Mouse (Mus musculus) midbrain, postnatal 0 days (tissue): ENCODE results near the gene Mrm2. TPM values are rescaled to one million over a fixed set of nuclear protein-coding genes. Genes with fewer than 3 reads are reported as not detected.
A peak's percentile ranks its signal among the peaks of the same experiment; 100 is the strongest.

Experiments
- ATAC-seq: fragments of 200-750 bp; cut with Nextera tagmentation; 2 replicates; pipeline ENCODE4 v1.8.0; 2017; ENCODE audit warnings: moderate number of reproducible peaks, mild to moderate bottlenecking, moderate TSS enrichment, moderate library complexity; ENCODE audit not compliant: low FRiP score
- DNase-seq: peaks from one replicate; pipeline ENCODE4 v3.0.0-alpha.2; 2015; ENCODE audit warnings: low spot score
- H3K27ac ChIP-seq: fragments of 300-500 bp; sonication (generic); 2 replicates; pipeline ENCODE4 v1.5.1; 2014; ENCODE audit warnings: low read depth, mild to moderate bottlenecking, low read length, mixed read lengths
- H3K27me3 ChIP-seq: fragments of 300-500 bp; sonication (generic); 2 replicates; pipeline ENCODE4 v1.6.1; 2014; ENCODE audit warnings: low read length, control low read depth, mixed read lengths; ENCODE audit not compliant: insufficient read depth
- H3K36me3 ChIP-seq: fragments of 300-500 bp; sonication (generic); 2 replicates; pipeline ENCODE4 v1.6.1; 2014; ENCODE audit warnings: low read length, control low read depth, mixed read lengths; ENCODE audit not compliant: insufficient read depth
- H3K4me1 ChIP-seq: fragments of 300-500 bp; sonication (generic); 2 replicates; pipeline ENCODE4 v1.6.1; 2014; ENCODE audit warnings: mild to moderate bottlenecking, control low read depth, antibody characterized with exemption, low read length, mixed read lengths; ENCODE audit not compliant: insufficient read depth
- H3K4me2 ChIP-seq: fragments of 300-500 bp; sonication (generic); 2 replicates; pipeline ENCODE4 v1.6.1; 2014; ENCODE audit warnings: low read depth, mild to moderate bottlenecking, low read length, mixed read lengths; ENCODE audit not compliant: poor library complexity, severe bottlenecking
- H3K4me3 ChIP-seq: fragments of 300-500 bp; sonication (generic); 2 replicates; pipeline ENCODE4 v1.5.1; 2014; ENCODE audit warnings: low read depth, mild to moderate bottlenecking, low read length, moderate library complexity
- H3K9ac ChIP-seq: fragments of 300-500 bp; sonication (generic); replicated peaks from 2 replicates; pipeline ENCODE4 v1.6.1; 2014; ENCODE audit warnings: mild to moderate bottlenecking, low read length, moderate library complexity, mixed read lengths; ENCODE audit not compliant: poor library complexity, severe bottlenecking
- H3K9me3 ChIP-seq: fragments of 300-500 bp; sonication (generic); 2 replicates; pipeline ENCODE4 v1.6.1; 2016; ENCODE audit warnings: low read length, control low read depth
- CTCF ChIP-seq: IDR thresholded peaks from 2 replicates; pipeline ENCODE4 v1.5.1; 2016; ENCODE audit warnings: antibody characterized with exemption, mild to moderate bottlenecking
- WGBS: fragments of 180-500 bp; shearing (Covaris S2); extraction: QIAGEN DNeasy Blood & Tissue Kit; methylation state at CpG from one replicate; pipeline ENCODE4 v1.1.7; 2014; 5-methylcytosine and 5-hydroxymethylcytosine counted together
- polyA plus RNA-seq: library from polyadenylated mRNA; unstranded; fragments of >200 nt; fragmentation: Nextera tagmentation; extraction: Ambion mirVana; gene quantifications from 2 replicates; pipeline ENCODE4 v1.2.1, GENCODE M21; 2015
- total RNA-seq: library from RNA; depleted of rRNA; stranded (reverse); fragments of >200 nt; gene quantifications from 2 replicates; pipeline ENCODE4 v1.2.3, GENCODE M21; 2014

Mrm2 gene
- total and polyA plus RNA-seq, 2 experiments from 2014 or later, result 14.7 to 15.1 TPM

GRCm38 (mm10) chr5:140336680-140337079, 5.0 kb upstream of the Mrm2 start:
- WGBS, result 75% methylated on average over 1 of the region's 1 CpGs

GRCm38 (mm10) chr5:140333631-140334030, 1.9 kb upstream of the Mrm2 start:
- ATAC-seq, result no peak
- peak; percentile 25 for DNase-seq
- Histone ChIP-seq H3K9ac (no peak overlapping the region), H3K27me3 (no peaks in the 10 kb centered on the region), H3K36me3 (0 out of 2 replicates have a peak, but pooled peaks cover 6% of the 10 kb centered on the region), H3K4me1 (peaks cover 7% of the 10 kb centered on the region), H3K4me3 (no peak overlapping the region), H3K27ac (no peak overlapping the region), H3K9me3 (no peaks in the 10 kb centered on the region), H3K4me2 (no peak overlapping the region)
- 17% methylated on average over 2 of the region's 2 CpGs for WGBS
- TF ChIP-seq CTCF, result peak; percentile 61

More at GRCm38 (mm10) chr5:140336680-140337079, 5.0 kb upstream of the Mrm2 start:
- Histone ChIP-seq H3K4me1 (no peaks in the 10 kb centered on the region), H3K9ac (no peak overlapping the region), H3K27ac (no peak overlapping the region), H3K36me3 (peaks cover 24% of the 10 kb centered on the region), H3K4me2 (no peak overlapping the region), H3K4me3 (no peak overlapping the region), H3K27me3 (no peaks in the 10 kb centered on the region), H3K9me3 (no peaks in the 10 kb centered on the region)
- DNase-seq (peak; percentile 37), ATAC-seq (no peak)
- peak; percentile 83 for TF ChIP-seq CTCF

GRCm38 (mm10) chr5:140332519-140332918, 821 bp upstream of the Mrm2 start:
- ATAC-seq (no peak), DNase-seq (no peak)
- Histone ChIP-seq H3K36me3 (peaks cover 10% of the 10 kb centered on the region; the same call in 1 of the 2 replicates), H3K27ac (no peak overlapping the region), H3K9ac (no peak overlapping the region), H3K4me1 (peaks cover 7% of the 10 kb centered on the region), H3K4me2 (no peak overlapping the region), H3K27me3 (no peaks in the 10 kb centered on the region), H3K9me3 (no peaks in the 10 kb centered on the region), H3K4me3 (no peak overlapping the region)
- 69% methylated on average over 4 of the region's 4 CpGs for WGBS
- no peak for TF ChIP-seq CTCF

GRCm38 (mm10) chr5:140324058-140324457, 7.6 kb downstream of the Mrm2 start:
- 97% methylated on average over 5 of the region's 5 CpGs for WGBS

GRCm38 (mm10) chr5:140321756-140322575, 9.7 kb downstream of the Mrm2 start:
- ATAC-seq, result peak; percentile 28; the same call in 1 of the 2 replicates
- 0 out of 2 replicates have a peak, but pooled peaks have one; percentile 11 for TF ChIP-seq CTCF
- no peaks in the 10 kb centered on the region for H3K9me3 ChIP-seq
- H3K4me3 ChIP-seq, result peak overlapping the region; percentile 66
- H3K9ac ChIP-seq, result peak overlapping the region; percentile 99
- H3K27ac ChIP-seq, result peak overlapping the region; percentile 64
- peak overlapping the region; percentile 92 for H3K4me2 ChIP-seq
- under 1% methylated on average over 17 of the region's 17 CpGs for WGBS
- peak; percentile 21 for DNase-seq
- no peaks in the 10 kb centered on the region for H3K27me3 ChIP-seq
- 0 out of 2 replicates have a peak, but pooled peaks cover 4% of the 10 kb centered on the region for H3K4me1 ChIP-seq
- H3K36me3 ChIP-seq, result no peaks in the 10 kb centered on the region; the same call in 1 of the 2 replicates

More at GRCm38 (mm10) chr5:140324058-140324457, 7.6 kb downstream of the Mrm2 start:
- TF ChIP-seq CTCF, result no peak
- H3K9me3 ChIP-seq, result no peaks in the 10 kb centered on the region
- H3K27ac ChIP-seq, result no peak overlapping the region
- H3K27me3 ChIP-seq, result no peaks in the 10 kb centered on the region
- ATAC-seq (no peak), DNase-seq (no peak)
- H3K36me3 ChIP-seq, result peaks cover 8% of the 10 kb centered on the region
- no peak overlapping the region for H3K4me2 ChIP-seq
- 0 out of 2 replicates have a peak, but pooled peaks cover 4% of the 10 kb centered on the region for H3K4me1 ChIP-seq
- H3K4me3 ChIP-seq, result no peak overlapping the region
- H3K9ac ChIP-seq, result no peak overlapping the region
